Mouse (Mus musculus): ENCODE measurements around the gene Prg4. TPM values are rescaled to one million over a fixed set of nuclear protein-coding genes. Genes with fewer than 3 reads are reported as not detected.

Prg4 gene
- 0.10 and 0.37 TPM in 2 replicates for polyA plus RNA-seq (2012; rRNA removed; ENCODE audit: low replicate concordance)

DNA sequence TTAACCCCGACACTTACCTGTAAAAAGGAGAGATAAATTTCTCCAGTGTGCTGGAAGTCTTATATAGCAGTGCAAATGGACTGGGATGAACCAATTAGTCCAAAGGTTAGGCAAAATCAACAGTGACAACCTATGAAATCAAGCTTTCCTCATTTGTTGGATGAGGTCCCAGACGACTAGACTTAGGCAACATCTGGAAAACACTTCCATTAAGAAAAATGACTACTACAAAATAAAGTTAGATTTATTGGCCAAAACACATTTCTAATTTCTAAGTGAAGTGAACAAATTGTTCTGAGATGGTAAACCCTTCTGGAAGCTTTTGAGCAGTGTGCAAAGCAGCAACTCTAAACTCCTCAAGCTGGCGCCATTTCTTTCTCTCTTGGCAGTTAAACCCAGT, at the start of gene Prg4:
Prg4 (minus strand) TSS at position 34 of the 400 bp plus-strand sequence.

Other genes starting within 250 kb of the Prg4 start
- gene Pdc, start 146.7 kb downstream of the Prg4 start, polyA plus RNA-seq (2012; rRNA removed; ENCODE audit: low replicate concordance), result not detected in 2 replicates
- gene Tpr, start 73.3 kb downstream of the Prg4 start, polyA plus RNA-seq (2012; rRNA removed; ENCODE audit: low replicate concordance), result 47.0 and 66.1 TPM in 2 replicates
- 2.9 and 9.1 TPM in 2 replicates for gene Odr4, start 73.1 kb downstream of the Prg4 start, polyA plus RNA-seq (2012; rRNA removed; ENCODE audit: low replicate concordance)